Mouse (Mus musculus): ENCODE measurements around the gene Supt3. TPM values are rescaled to one million over a fixed set of nuclear protein-coding genes. Genes with fewer than 3 reads are reported as not detected.

The Supt3 gene
- polyA plus RNA-seq, 1 experiment from 2014 or later, result 24.9 TPM

GRCm38 (mm10) chr17:45133501-45134400 lies 356.8 kb downstream of the Supt3 start:
- no peaks in the 10 kb centered on the region for H3K9me3 ChIP-seq (replicated peaks)
- no peak overlapping the region for H3K27ac ChIP-seq
- H3K27me3 ChIP-seq (ENCODE audit: low read depth, poor library complexity, severe bottlenecking), result no peaks in the 10 kb centered on the region
- WGBS, result 92% methylated on average over 10 of the region's 10 CpGs
- peaks cover 19% of the 10 kb centered on the region; the same call in 1 of the 2 replicates for H3K4me1 ChIP-seq
- no peak for DNase-seq (ENCODE audit: low spot score)
- no peaks in the 10 kb centered on the region for H3K36me3 ChIP-seq
- H3K4me3 ChIP-seq, result no peak overlapping the region

GRCm38 (mm10) chr17:45136491-45136890 lies 359.5 kb downstream of the Supt3 start:
- Histone ChIP-seq H3K4me1 (peaks cover 14% of the 10 kb centered on the region; the same call in 1 of the 2 replicates), H3K4me3 (no peak overlapping the region), H3K27me3 (ENCODE audit: low read depth, poor library complexity, severe bottlenecking) (no peaks in the 10 kb centered on the region), H3K36me3 (no peaks in the 10 kb centered on the region), H3K9me3 (replicated peaks) (no peaks in the 10 kb centered on the region), H3K27ac (no peak overlapping the region)
- WGBS, result 92% methylated on average over 6 of the region's 6 CpGs
- DNase-seq (ENCODE audit: low spot score), result no peak

- 85% methylated on average over 6 of the region's 6 CpGs for WGBS
Observed at GRCm38 (mm10) chr17:45143043-45143442, 366.1 kb downstream of the Supt3 start.

GRCm38 (mm10) chr17:45144656-45145055 lies 367.7 kb downstream of the Supt3 start:
- H3K9me3 ChIP-seq (replicated peaks), result no peaks in the 10 kb centered on the region
- WGBS, result 95% methylated on average over 14 of the region's 14 CpGs
- no peaks in the 10 kb centered on the region for H3K4me1 ChIP-seq
- no peaks in the 10 kb centered on the region for H3K36me3 ChIP-seq
- H3K27me3 ChIP-seq (ENCODE audit: low read depth, poor library complexity, severe bottlenecking), result no peaks in the 10 kb centered on the region
- DNase-seq (ENCODE audit: low spot score), result no peak
- no peak overlapping the region for H3K4me3 ChIP-seq
- no peak overlapping the region; the same call in 1 of the 2 replicates for H3K27ac ChIP-seq

More at GRCm38 (mm10) chr17:45143043-45143442, 366.1 kb downstream of the Supt3 start:
- no peaks in the 10 kb centered on the region for H3K36me3 ChIP-seq
- no peaks in the 10 kb centered on the region for H3K9me3 ChIP-seq (replicated peaks)
- DNase-seq (ENCODE audit: low spot score), result no peak
- peaks cover 6% of the 10 kb centered on the region; the same call in 1 of the 2 replicates for H3K4me1 ChIP-seq
- H3K27ac ChIP-seq, result no peak overlapping the region
- H3K27me3 ChIP-seq (ENCODE audit: low read depth, poor library complexity, severe bottlenecking), result no peaks in the 10 kb centered on the region
- no peak overlapping the region for H3K4me3 ChIP-seq

GRCm38 (mm10) chr17:45151312-45151929 lies 374.5 kb downstream of the Supt3 start:
- Histone ChIP-seq H3K27me3 (ENCODE audit: low read depth, poor library complexity, severe bottlenecking) (no peaks in the 10 kb centered on the region), H3K4me1 (peaks cover 29% of the 10 kb centered on the region), H3K4me3 (no peak overlapping the region), H3K27ac (peak overlapping the region; percentile 21; the same call in 1 of the 2 replicates), H3K36me3 (no peaks in the 10 kb centered on the region), H3K9me3 (replicated peaks) (no peaks in the 10 kb centered on the region)
- WGBS, result 77% methylated on average over 17 of the region's 17 CpGs
- no peak for DNase-seq (ENCODE audit: low spot score)

GRCm38 (mm10) chr17:45153721-45154120 lies 376.8 kb downstream of the Supt3 start:
- 0 out of 2 replicates have a peak overlapping the region, but pooled peaks have one; percentile 42 for H3K27ac ChIP-seq
- no peak for DNase-seq (ENCODE audit: low spot score)
- H3K36me3 ChIP-seq, result no peaks in the 10 kb centered on the region
- H3K27me3 ChIP-seq (ENCODE audit: low read depth, poor library complexity, severe bottlenecking), result no peaks in the 10 kb centered on the region
- peaks cover 37% of the 10 kb centered on the region for H3K4me1 ChIP-seq
- 28% methylated on average over 6 of the region's 6 CpGs for WGBS
- no peak overlapping the region for H3K4me3 ChIP-seq
- H3K9me3 ChIP-seq (replicated peaks), result no peaks in the 10 kb centered on the region

- H3K4me1 ChIP-seq, result peaks cover 25% of the 10 kb centered on the region
- peak overlapping the region; percentile 82 for H3K27ac ChIP-seq
- peak; percentile 75 for DNase-seq (ENCODE audit: low spot score)
- H3K36me3 ChIP-seq, result no peaks in the 10 kb centered on the region
- H3K9me3 ChIP-seq (replicated peaks), result no peaks in the 10 kb centered on the region
- no peaks in the 10 kb centered on the region for H3K27me3 ChIP-seq (ENCODE audit: low read depth, poor library complexity, severe bottlenecking)
- no peak overlapping the region for H3K4me3 ChIP-seq
- 58% methylated on average over 16 of the region's 16 CpGs for WGBS
Observed at GRCm38 (mm10) chr17:45158171-45158691, 381.3 kb downstream of the Supt3 start.

- Histone ChIP-seq H3K4me3 (no peak overlapping the region), H3K27me3 (ENCODE audit: low read depth, poor library complexity, severe bottlenecking) (peaks cover 4% of the 10 kb centered on the region; the same call in 1 of the 2 replicates), H3K4me1 (peaks cover 20% of the 10 kb centered on the region), H3K9me3 (replicated peaks) (no peaks in the 10 kb centered on the region), H3K27ac (no peak overlapping the region), H3K36me3 (no peaks in the 10 kb centered on the region)
- 90% methylated on average over 6 of the region's 6 CpGs for WGBS
- DNase-seq (ENCODE audit: low spot score), result no peak
Observed at GRCm38 (mm10) chr17:45160651-45161050, 383.7 kb downstream of the Supt3 start.

- peaks cover 6% of the 10 kb centered on the region for H3K27me3 ChIP-seq (ENCODE audit: low read depth, poor library complexity, severe bottlenecking)
- no peak overlapping the region for H3K4me3 ChIP-seq
- no peaks in the 10 kb centered on the region for H3K36me3 ChIP-seq
- H3K9me3 ChIP-seq (replicated peaks), result no peaks in the 10 kb centered on the region
- H3K4me1 ChIP-seq, result peaks cover 12% of the 10 kb centered on the region
- DNase-seq (ENCODE audit: low spot score), result no peak
- H3K27ac ChIP-seq, result 0 out of 2 replicates have a peak overlapping the region, but pooled peaks have one; percentile 36
- 14% methylated on average over 4 of the region's 4 CpGs for WGBS
Observed at GRCm38 (mm10) chr17:45165741-45166140, 388.8 kb downstream of the Supt3 start.

Other genes with a start within 250 kb of the Supt3 start
- 1.3 and 4.6 TPM in 2 replicates for gene Runx2, start 37.6 kb downstream of the Supt3 start, polyA plus RNA-seq (2016; fragmentation: Nextera tagmentation; extraction: Ambion mirVana)